Mouse (Mus musculus): ENCODE measurements around the gene Olfr61. TPM values are rescaled to one million over a fixed set of nuclear protein-coding genes. Genes with fewer than 3 reads are reported as not detected.
"Not testable (repeated sequence)": the region's sequence is repeated elsewhere in the genome, so short reads cannot be mapped to it uniquely, and the experiment has no call there.

The Olfr61 gene
- not detected in 2 replicates for polyA plus RNA-seq (2012)

DNA sequence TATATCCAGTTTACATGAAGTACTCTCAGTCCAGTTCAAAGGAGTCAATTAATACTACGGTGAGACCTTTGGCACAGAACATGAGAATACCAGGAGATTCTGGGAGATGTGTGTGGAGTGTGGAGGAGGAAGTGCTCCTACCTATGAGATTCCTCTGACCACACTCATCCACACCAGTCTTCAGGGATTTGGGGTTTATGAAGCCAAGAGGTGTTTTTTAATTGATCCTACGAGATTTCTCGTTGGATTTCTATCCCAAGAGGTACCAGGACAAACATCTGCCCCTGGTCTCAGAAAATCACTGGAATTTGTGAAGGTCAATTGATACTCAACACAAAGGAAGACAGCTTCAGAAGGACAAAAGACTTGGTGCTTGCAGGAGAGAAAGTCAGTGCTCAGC lies at the start of gene Olfr61:
Gene Olfr61, plus strand, starts transcription at position 301 of the 400 bp plus-strand sequence.
- TF ChIP-seq GATA1 (IDR thresholded peaks at IDR 0.05; ENCODE audit: low read length), result not testable (repeated sequence)

DNA sequence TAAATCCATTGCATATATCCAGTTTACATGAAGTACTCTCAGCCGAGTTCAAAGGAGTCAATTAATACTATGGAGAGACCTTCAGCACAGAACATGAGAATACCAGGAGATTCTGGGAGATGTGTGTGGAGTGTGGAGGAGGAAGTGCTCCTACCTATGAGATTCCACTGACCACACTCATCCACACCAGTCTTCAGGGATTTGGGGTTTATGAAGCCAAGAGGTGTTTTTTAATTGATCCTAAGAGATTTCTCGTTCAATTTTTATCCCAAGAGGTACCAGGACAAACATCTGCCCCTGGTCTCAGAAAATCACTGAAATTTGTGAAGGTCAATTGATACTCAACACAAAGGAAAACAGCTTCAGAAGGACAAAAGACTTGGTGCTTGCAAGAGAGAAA lies 27.8 kb upstream of the Olfr61 start, which contains the start of gene Olfr46:
Gene Olfr46, plus strand, starts transcription at position 301 of the 400 bp plus-strand sequence.
- not testable (repeated sequence) for TF ChIP-seq GATA1 (IDR thresholded peaks at IDR 0.05; ENCODE audit: low read length)

DNA sequence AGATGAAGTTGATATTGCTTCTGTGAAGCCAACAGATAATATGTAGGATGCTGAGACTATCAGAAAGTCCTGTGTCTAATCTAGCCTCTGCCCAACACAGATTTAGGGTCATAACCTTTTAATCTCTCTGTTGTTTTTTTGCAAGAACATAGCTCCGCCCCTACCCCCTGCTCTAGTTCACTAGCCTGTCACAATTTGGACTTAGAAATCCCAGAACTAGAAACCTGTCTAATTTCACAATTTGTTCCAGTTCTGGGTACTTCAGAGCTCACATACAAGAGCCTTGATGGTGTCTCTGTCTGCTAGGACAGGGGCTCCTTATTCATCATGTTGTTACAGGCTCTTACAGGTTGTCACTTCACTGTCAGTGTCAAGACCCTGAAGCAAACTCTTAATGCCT lies 1.8 kb downstream of the Olfr61 start:
- TF ChIP-seq GATA1 (IDR thresholded peaks at IDR 0.05; ENCODE audit: low read length), result no peak

DNA sequence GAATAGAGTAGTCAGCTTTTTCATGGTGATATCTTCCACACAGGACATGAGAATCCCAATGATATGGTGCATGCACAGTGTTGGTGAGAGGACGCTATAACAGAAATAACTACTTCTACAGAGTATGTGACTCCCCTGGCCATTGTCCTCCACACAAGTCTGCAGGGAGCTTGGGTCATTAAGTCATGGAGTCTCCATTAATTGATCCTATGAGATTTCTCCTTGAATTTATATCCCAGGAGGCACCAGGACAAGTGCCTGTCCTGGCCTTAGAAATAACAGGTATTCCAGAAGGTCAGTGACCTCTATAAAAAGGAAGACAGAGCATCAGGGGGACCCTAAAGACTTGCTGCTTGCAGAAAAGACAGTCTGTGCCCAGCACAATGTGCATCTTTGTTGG lies 17.4 kb downstream of the Olfr61 start, which contains the start of gene Olfr53:
Gene Olfr53, plus strand, starts transcription at position 301 of the 400 bp plus-strand sequence.
- no peak for TF ChIP-seq GATA1 (IDR thresholded peaks at IDR 0.05; ENCODE audit: low read length)

DNA sequence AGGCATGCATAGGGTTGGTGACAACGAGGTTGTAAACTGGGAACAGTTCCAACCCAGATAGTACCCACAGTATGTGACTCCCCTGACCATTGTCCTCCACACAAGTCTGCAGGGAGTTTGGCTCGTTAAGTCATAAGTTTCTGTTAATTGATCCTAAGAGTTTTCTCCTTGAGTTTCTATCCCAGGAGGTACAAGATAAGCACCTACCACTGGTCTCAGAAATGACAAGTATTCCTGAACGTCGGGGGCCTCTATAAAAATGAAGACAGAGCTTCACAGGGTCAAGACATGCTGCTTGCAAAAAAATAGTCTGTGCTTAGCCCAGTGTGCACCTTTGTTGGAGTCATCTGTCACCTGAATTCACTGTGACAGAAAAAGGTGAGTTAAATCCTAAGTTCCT lies 30.9 kb downstream of the Olfr61 start, which contains the start of gene Olfr539:
Gene Olfr539, plus strand, starts transcription at position 301 of the 400 bp plus-strand sequence.
- TF ChIP-seq GATA1 (IDR thresholded peaks at IDR 0.05; ENCODE audit: low read length), result no peak

DNA sequence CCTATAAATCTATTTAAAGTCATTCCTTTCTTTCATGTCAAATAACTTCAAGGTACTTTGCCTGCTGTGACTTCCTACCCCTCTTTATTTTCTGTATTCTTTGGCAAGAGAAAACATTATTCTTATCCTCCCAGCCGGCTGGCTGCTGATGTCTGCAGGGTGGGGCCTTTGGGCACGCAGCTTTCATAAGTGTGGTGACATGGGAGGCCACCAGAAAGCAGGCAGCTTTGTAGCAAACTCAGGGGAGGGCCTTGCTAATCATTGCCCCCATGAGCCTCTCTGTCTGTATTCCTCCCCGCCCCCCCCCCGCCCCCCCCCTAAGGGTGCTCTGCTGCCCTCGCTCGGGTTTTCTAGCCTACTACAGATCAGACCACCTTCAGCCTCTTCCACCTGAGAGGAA lies 47.1 kb downstream of the Olfr61 start:
- TF ChIP-seq GATA1 (IDR thresholded peaks at IDR 0.05; ENCODE audit: low read length), result no peak

DNA sequence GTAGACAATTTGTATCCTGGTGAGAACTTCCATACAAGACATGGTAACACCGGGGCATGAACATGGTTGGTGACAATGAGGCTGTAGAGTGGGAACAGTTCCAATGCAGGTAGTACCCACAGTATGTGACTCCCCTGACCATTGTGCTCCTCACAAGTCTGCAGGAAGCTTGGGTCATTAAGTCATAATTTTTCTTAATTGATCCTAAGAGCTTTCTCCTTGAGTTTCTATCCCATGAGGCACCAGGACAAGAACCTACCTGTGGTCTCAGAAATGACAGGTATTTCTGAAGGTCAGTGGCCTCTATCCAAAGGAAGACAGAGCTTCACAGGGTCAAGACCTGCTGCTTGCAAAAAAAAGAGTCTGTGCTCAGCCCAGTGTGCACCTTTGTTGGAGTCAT lies 52.9 kb downstream of the Olfr61 start, which contains the start of gene Olfr45:
Gene Olfr45, plus strand, starts transcription at position 301 of the 400 bp plus-strand sequence.
- TF ChIP-seq GATA1 (IDR thresholded peaks at IDR 0.05; ENCODE audit: low read length), result no peak

Other genes with a start within 250 kb of the Olfr61 start
- gene Olfr531, start 226.1 kb upstream of the Olfr61 start, polyA plus RNA-seq (2012), result not detected in 2 replicates
- gene Olfr532, start 207.3 kb upstream of the Olfr61 start, polyA plus RNA-seq (2012), result not detected in 2 replicates
- gene Olfr533, start 165.6 kb upstream of the Olfr61 start, polyA plus RNA-seq (2012), result not detected in 2 replicates
- not detected in 2 replicates for gene Olfr535, start 144.8 kb upstream of the Olfr61 start, polyA plus RNA-seq (2012)
- not detected in 2 replicates for gene Olfr536, start 121.6 kb upstream of the Olfr61 start, polyA plus RNA-seq (2012)
- gene Olfr538, start 61.1 kb upstream of the Olfr61 start, polyA plus RNA-seq (2012), result not detected in 2 replicates
- gene Olfr46, start 27.7 kb upstream of the Olfr61 start, polyA plus RNA-seq (2012), result not detected in 2 replicates
- not detected in 2 replicates for gene Olfr53, start 17.5 kb downstream of the Olfr61 start, polyA plus RNA-seq (2012)
- gene Olfr539, start 31.0 kb downstream of the Olfr61 start, polyA plus RNA-seq (2012), result not detected in 2 replicates
- gene Olfr45, start 53.0 kb downstream of the Olfr61 start, polyA plus RNA-seq (2012), result not detected in 2 replicates
- gene Olfr541, start 68.3 kb downstream of the Olfr61 start, polyA plus RNA-seq (2012), result not detected in 2 replicates
- not detected in 2 replicates for gene Cyp2e1, start 134.8 kb downstream of the Olfr61 start, polyA plus RNA-seq (2012)
- not detected in 2 replicates for gene Syce1, start 158.9 kb downstream of the Olfr61 start, polyA plus RNA-seq (2012)
- not detected in 2 replicates for gene Zfp941, start 193.2 kb downstream of the Olfr61 start, polyA plus RNA-seq (2012)
- gene Urah, start 206.0 kb downstream of the Olfr61 start, polyA plus RNA-seq (2012), result not detected in 2 replicates
- gene Scgb1c1, start 216.6 kb downstream of the Olfr61 start, polyA plus RNA-seq (2012), result not detected in 2 replicates
- 0.06 TPM in 1 of 2 replicates, not detected in the other for gene Odf3, start 218.8 kb downstream of the Olfr61 start, polyA plus RNA-seq (2012)
- gene Gm45785, start 227.4 kb downstream of the Olfr61 start, polyA plus RNA-seq (2012), result 0.18 and 0.99 TPM in 2 replicates
- gene Ric8a, start 228.0 kb downstream of the Olfr61 start, polyA plus RNA-seq (2012), result 39.1 and 49.2 TPM in 2 replicates
- 3.2 and 3.9 TPM in 2 replicates for gene Bet1l, start 228.6 kb downstream of the Olfr61 start, polyA plus RNA-seq (2012)

Data from G1E-ER4 (cell line).